ENCODE assay signal across 8 mouse cellular contexts in genomic region chr3:57470981-57471601, GRCm38 (mm10). TPM values are rescaled to one million over a fixed set of nuclear protein-coding genes. Genes with fewer than 3 reads are reported as not detected.
DNase-seq lines count a peak whose midpoint lies in the region; ATAC-seq and TF ChIP-seq lines count a peak whose summit lies in the region.

No protein-coding gene starts in this region.

- WGBS in forebrain, embryonic 13.5 days = 1% methylated on average over 15 of the region's 15 CpGs
- WGBS in hindbrain, embryonic 10.5 days = 1% methylated on average over 15 of the region's 15 CpGs
- 27% methylated on average over 15 of the region's 15 CpGs for WGBS in small intestine, adult 2 months

- intact Hi-C loops in left cerebral cortex, postnatal 14 days (cut with DNase I) = loop anchor here (1.0 to 2.0 kb wide), 2 partner anchors 104 to 154 kb away; partner anchors contain the start of gene Wwtr1

- no peaks in the 10 kb centered on the region for H3K36me3 ChIP-seq in forebrain, embryonic 13.5 days (ENCODE audit: poor library complexity, severe bottlenecking)
- 0 out of 2 replicates have a peak, but pooled peaks cover 3% of the 10 kb centered on the region for H3K36me3 ChIP-seq in hindbrain, embryonic 10.5 days
- no peaks in the 10 kb centered on the region for H3K36me3 ChIP-seq in small intestine, adult 2 months (ENCODE audit: control insufficient read depth, insufficient read depth, low read length)

- peak overlapping the region; percentile 21 for H3K4me3 ChIP-seq in forebrain, embryonic 13.5 days
- peak overlapping the region; percentile 36 for H3K4me3 ChIP-seq in hindbrain, embryonic 10.5 days
- H3K4me3 ChIP-seq in small intestine, adult 2 months (ENCODE audit: low read depth, low read length) = no peak overlapping the region

- peak overlapping the region; percentile 26; the same call in 1 of the 2 replicates for H3K9ac ChIP-seq in forebrain, embryonic 13.5 days

- DNase-seq in 3134 (ENCODE audit: extremely low read depth, insufficient read length, low spot score) = peak; percentile 28
- peak; percentile 52 for DNase-seq in adipocyte (ENCODE audit: low spot score)
- DNase-seq in hindbrain, embryonic 10.5 days (ENCODE audit: low spot score) = peak; percentile 61
- DNase-seq in left cerebral cortex, postnatal 14 days (ENCODE audit: low spot score in 2 of 2) = peak; percentile 26 to 29
- DNase-seq in mesoderm, embryonic 11.5 days (ENCODE audit: low read depth, low spot score) = peak; percentile 47
- no peak for DNase-seq in B cell, adult 2 months

- peak overlapping the region; percentile 80 for H3K27ac ChIP-seq in forebrain, embryonic 13.5 days
- peak overlapping the region; percentile 87 for H3K27ac ChIP-seq in hindbrain, embryonic 10.5 days
- H3K27ac ChIP-seq in small intestine, adult 2 months (ENCODE audit: insufficient read depth, low read depth, low read length) = peak overlapping the region; percentile 49; the same call in 1 of the 2 replicates

- TF ChIP-seq CTCF in small intestine, adult 2 months (IDR thresholded peaks at IDR 0.05; ENCODE audit: extremely low read depth, insufficient read length, insufficient replicate concordance, low read depth, low read length) = no peak

- peaks cover 29% of the 10 kb centered on the region for H3K4me1 ChIP-seq in forebrain, embryonic 13.5 days
- H3K4me1 ChIP-seq in hindbrain, embryonic 10.5 days (replicated peaks) = peaks cover 41% of the 10 kb centered on the region
- H3K4me1 ChIP-seq in small intestine, adult 2 months (ENCODE audit: control insufficient read depth, insufficient read depth, insufficient read length, low read length) = peaks cover 6% of the 10 kb centered on the region; the same call in 1 of the 2 replicates

- peak overlapping the region; percentile 55 for H3K4me2 ChIP-seq in forebrain, embryonic 13.5 days

- TF ChIP-seq POLR2A in small intestine, adult 2 months (IDR thresholded peaks at IDR 0.05; ENCODE audit: low read depth, low read length) = no peak

- H3K9me3 ChIP-seq in forebrain, embryonic 13.5 days (replicated peaks) = no peaks in the 10 kb centered on the region
- H3K9me3 ChIP-seq in hindbrain, embryonic 10.5 days = no peaks in the 10 kb centered on the region

- ATAC-seq in forebrain, embryonic 13.5 days = peak; percentile 76

- no peaks in the 10 kb centered on the region for H3K27me3 ChIP-seq in forebrain, embryonic 13.5 days
- H3K27me3 ChIP-seq in hindbrain, embryonic 10.5 days (ENCODE audit: insufficient read depth, poor library complexity, severe bottlenecking) = no peaks in the 10 kb centered on the region
- H3K27me3 ChIP-seq in small intestine, adult 2 months (ENCODE audit: control insufficient read depth, insufficient read depth, low read length) = no peaks in the 10 kb centered on the region

RNA-seq across cellular contexts. Expression of gene Tm4sf4, which starts 46.0 kb away (rescaled TPM):
- 0.19 TPM in 1 of 2 replicates, not detected in the other for polyA plus RNA-seq in forebrain, embryonic 13.5 days (2015; fragmentation: Nextera tagmentation; extraction: Ambion mirVana)
- 0.20 TPM in 1 of 2 replicates, not detected in the other for polyA plus RNA-seq in hindbrain, embryonic 10.5 days (2016; fragmentation: Nextera tagmentation; extraction: Ambion mirVana)
- total RNA-seq in left cerebral cortex, postnatal 14 days (2021) = not detected
- polyA plus RNA-seq in small intestine, adult 2 months (2012; rRNA removed) = 92.8 and 210 TPM in 2 replicates

Comparison
In these comparisons a context has a peak if more than half of its experiments do, and no peak if none do; other contexts are left out.
1. DNase-seq: peak in 3134 (single experiment), adipocyte (single experiment), hindbrain, embryonic 10.5 days (single experiment), left cerebral cortex, postnatal 14 days (2 of 2) and mesoderm, embryonic 11.5 days (single experiment); none in B cell, adult 2 months (0 of 2).
2. RNA of gene Tm4sf4, which starts 46.0 kb away (polyA plus RNA-seq): 92.8 to 210 TPM in small intestine, adult 2 months; 0.20 TPM in hindbrain, embryonic 10.5 days and 0.19 TPM in forebrain, embryonic 13.5 days; every median in the first group is over 10 times any median in the second.
3. Peak in every context shown above with its lines, with median percentiles within 50 percentile points of each other: H3K27ac ChIP-seq.